Mouse (Mus musculus): ENCODE measurements around the gene Pdf.

DNA sequence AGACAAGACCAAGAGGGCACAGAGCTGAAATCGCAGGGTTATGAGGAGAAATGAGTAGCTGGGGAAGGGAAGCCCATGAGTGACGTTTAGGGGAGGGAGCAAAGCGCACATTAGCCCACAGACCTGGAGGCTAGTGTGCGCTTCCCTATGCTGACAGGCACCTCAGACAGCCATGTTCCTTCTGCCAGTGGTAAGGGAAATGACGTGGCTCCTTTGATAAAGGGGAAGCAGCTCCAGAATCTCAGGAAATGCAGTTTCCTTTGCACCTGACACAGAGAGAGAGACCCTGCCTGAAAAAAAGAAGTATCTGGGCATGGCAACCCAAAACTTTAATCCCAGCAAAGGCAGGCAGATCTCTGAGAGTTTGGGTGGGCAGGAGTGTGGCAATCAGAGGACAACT, 18.4 kb downstream of the Pdf start:
- TF ChIP-seq POLR2A (IDR thresholded peaks at IDR 0.05; ENCODE audit: low read depth, low read length) (no peak), CTCF (conservative IDR thresholded peaks at IDR 0.05; ENCODE audit: insufficient read depth, insufficient read length, low read depth, low read length) (no peak)

Measured in kidney, adult 2 months (tissue).